Mouse (Mus musculus): ENCODE results near the gene Atg16l2.

- TF ChIP-seq CTCF (IDR thresholded peaks at IDR 0.05; ENCODE audit: low read depth) (no peak), EP300 (IDR thresholded peaks at IDR 0.05; ENCODE audit: low read depth) (no peak)
Observed at GRCm38 (mm10) chr7:101292086-101292485, 10.0 kb downstream of the Atg16l2 start.

All from liver, postnatal 0 days (tissue).